Mouse (Mus musculus) B cell, adult 67 days (primary cell): Measurements from ENCODE around the gene Ddx43. TPM values are rescaled to one million over a fixed set of nuclear protein-coding genes. Genes with fewer than 3 reads are reported as not detected.

Experiments used
- total RNA-seq, 2 experiments: library from RNA; stranded (reverse); gene quantifications; 4 replicates each; pipeline ENCODE4 v1.2.4; 2023

Ddx43 gene
- total RNA-seq = not detected

GRCm38 (mm10) chr9:78395630-78396351 is at the start of gene Ddx43:
Gene Ddx43 (plus strand): TSS chr9:78395777.

GRCm38 (mm10) chr9:78355611-78356010 is 40.0 kb upstream of the Ddx43 start, which contains the start of gene Gsta2:
Gene Gsta2 (minus strand): TSS chr9:78355788.

GRCm38 (mm10) chr9:78367959-78368358 is 27.6 kb upstream of the Ddx43 start, which contains the start of gene Dppa5a:
Gene Dppa5a (minus strand): TSS chr9:78368177.

GRCm38 (mm10) chr9:78378113-78378785 is 17.3 kb upstream of the Ddx43 start, which contains the start of gene Ooep:
Gene Ooep (minus strand): TSS chr9:78378725.

GRCm38 (mm10) chr9:78442579-78443392 is 47.2 kb downstream of the Ddx43 start, which contains the start of gene Cgas:
Gene Cgas (minus strand): TSS chr9:78443237.

GRCm38 (mm10) chr9:78447973-78448873 is 52.6 kb downstream of the Ddx43 start, which contains the start of the genes Mto1 and Gm17324:
Gene Mto1 (plus strand): TSS chr9:78448208.
Gene Gm17324 (minus strand): TSS chr9:78448786.

Other genes starting within 250 kb of the Ddx43 start
- gene Gsta4, start 213.0 kb upstream of the Ddx43 start, total RNA-seq = not detected
- gene Gsta1, start 165.1 kb upstream of the Ddx43 start, total RNA-seq = not detected
- not detected for gene Gm3776, start 138.6 kb upstream of the Ddx43 start, total RNA-seq
- not detected for gene Gm10639, start 105.9 kb upstream of the Ddx43 start, total RNA-seq
- gene Omt2a, start 81.0 kb upstream of the Ddx43 start, total RNA-seq = not detected
- gene Omt2b, start 68.2 kb upstream of the Ddx43 start, total RNA-seq = not detected
- not detected for gene Gsta2, start 40.0 kb upstream of the Ddx43 start, total RNA-seq
- gene Dppa5a, start 27.6 kb upstream of the Ddx43 start, total RNA-seq = not detected
- gene Ooep, start 17.1 kb upstream of the Ddx43 start, total RNA-seq = not detected
- gene Cgas, start 47.5 kb downstream of the Ddx43 start, total RNA-seq = 1 to 10 TPM; 1.4 to 2.1 TPM
- 10 to 100 TPM; 25.4 to 34.6 TPM for gene Mto1, start 52.4 kb downstream of the Ddx43 start, total RNA-seq
- under 1 TPM in 1 of 2 experiments, not detected in 1; 0.62 TPM for gene Gm17324, start 53.0 kb downstream of the Ddx43 start, total RNA-seq
- 1,000 to 10,000 TPM; 8,287 to 8,401 TPM for gene Eef1a1, start 93.4 kb downstream of the Ddx43 start, total RNA-seq
- gene Slc17a5, start 192.3 kb downstream of the Ddx43 start, total RNA-seq = 1 to 10 TPM; 6.3 to 7.9 TPM
- gene Cd109, start 219.8 kb downstream of the Ddx43 start, total RNA-seq = not detected